ENCODE assay signal across 8 mouse cellular contexts in the genomic region with DNA sequence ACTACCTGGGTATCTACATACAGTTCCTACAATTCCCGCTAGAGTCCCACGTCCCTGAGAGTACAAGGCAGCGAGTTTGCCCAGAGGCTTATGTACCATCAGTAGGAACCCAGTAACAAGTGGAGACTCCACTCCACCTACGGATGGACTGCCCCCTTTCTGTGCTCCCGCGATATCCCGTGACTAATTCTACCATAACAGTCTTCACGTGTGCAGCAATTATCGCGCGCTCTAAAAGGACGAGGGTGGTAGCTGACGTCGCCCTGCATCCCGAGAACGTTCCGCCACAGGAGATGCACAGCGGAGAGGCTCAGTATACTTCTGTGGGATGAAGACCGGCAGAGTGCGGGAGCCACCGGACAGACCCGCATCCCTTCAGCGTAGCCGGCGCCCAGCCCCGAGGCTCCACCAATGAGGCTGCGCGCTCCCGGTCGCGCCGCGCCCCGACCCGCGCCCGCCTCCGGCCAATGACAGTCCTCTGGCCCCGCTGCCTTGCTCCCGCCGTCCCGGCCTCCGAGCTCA. TPM values are rescaled to one million over a fixed set of nuclear protein-coding genes. Genes with fewer than 3 reads are reported as not detected.
DNase-seq lines count a peak whose midpoint lies in the region; ATAC-seq and TF ChIP-seq lines count a peak whose summit lies in the region.

No protein-coding gene starts in this region.

- no peaks in the 10 kb centered on the region for H3K27me3 ChIP-seq in kidney, adult 2 months (replicated peaks; ENCODE audit: control insufficient read depth, insufficient read depth, low read length)
- no peaks in the 10 kb centered on the region for H3K27me3 ChIP-seq in limb, embryonic 10.5 days (ENCODE audit: low read depth, poor library complexity, severe bottlenecking)
- H3K27me3 ChIP-seq in midbrain, embryonic 11.5 days (ENCODE audit: control insufficient read depth, insufficient read depth, low read length) = no peaks in the 10 kb centered on the region

- H3K9ac ChIP-seq in midbrain, embryonic 11.5 days (ENCODE audit: low read length) = peak overlapping the region; percentile 93

- no peak overlapping the region for H3K27ac ChIP-seq in kidney, adult 2 months (ENCODE audit: insufficient read depth, low read depth, low read length)
- H3K27ac ChIP-seq in limb, embryonic 10.5 days = peak overlapping the region; percentile 95
- peak overlapping the region; percentile 80 for H3K27ac ChIP-seq in midbrain, embryonic 11.5 days (ENCODE audit: low read depth, low read length)

- TF ChIP-seq POLR2A in kidney, adult 2 months (IDR thresholded peaks at IDR 0.05; ENCODE audit: low read depth, low read length) = no peak

- under 1% methylated on average over 43 of the region's 43 CpGs for WGBS in kidney, adult 2 months
- under 1% methylated on average over 43 of the region's 43 CpGs for WGBS in limb, embryonic 10.5 days
- under 1% methylated on average over 43 of the region's 43 CpGs for WGBS in midbrain, embryonic 11.5 days

- no peak; the same call in 1 of the 2 replicates for TF ChIP-seq CTCF in kidney, adult 2 months (conservative IDR thresholded peaks at IDR 0.05; ENCODE audit: insufficient read depth, insufficient read length, low read depth, low read length)

- DNase-seq in B cell, adult 2 months = peak; percentile 1
- peak; percentile 47 for DNase-seq in brain, embryonic 18.5 days (ENCODE audit: low read depth, low spot score)
- peak; percentile 3 for DNase-seq in heart, adult 8-10 months (ENCODE audit: low spot score)
- DNase-seq in kidney, adult 2 months = peak; percentile 27
- DNase-seq in limb, embryonic 10.5 days (ENCODE audit: low spot score) = no peak
- no peak for DNase-seq in midbrain, embryonic 11.5 days (ENCODE audit: low spot score, missing footprints)
- peak; percentile 2 to 6 for DNase-seq in spleen, postnatal 36 days (ENCODE audit: low spot score in 2 of 2)

- H3K36me3 ChIP-seq in kidney, adult 2 months (ENCODE audit: control insufficient read depth, insufficient read depth, low read length) = no peaks in the 10 kb centered on the region
- no peaks in the 10 kb centered on the region for H3K36me3 ChIP-seq in limb, embryonic 10.5 days
- no peaks in the 10 kb centered on the region for H3K36me3 ChIP-seq in midbrain, embryonic 11.5 days (ENCODE audit: control insufficient read depth, insufficient read depth, low read length)

- H3K4me1 ChIP-seq in kidney, adult 2 months (ENCODE audit: control insufficient read depth, insufficient read depth, low read length) = no peaks in the 10 kb centered on the region
- 0 out of 2 replicates have a peak, but pooled peaks cover 3% of the 10 kb centered on the region for H3K4me1 ChIP-seq in limb, embryonic 10.5 days
- 0 out of 2 replicates have a peak, but pooled peaks cover 3% of the 10 kb centered on the region for H3K4me1 ChIP-seq in midbrain, embryonic 11.5 days (ENCODE audit: control insufficient read depth, insufficient read depth, low read length)

- H3K4me2 ChIP-seq in midbrain, embryonic 11.5 days = peak overlapping the region; percentile 63

- ATAC-seq in erythroblast, adult 5-6 weeks (replicated peaks; ENCODE audit: low FRiP score, poor library complexity, severe bottlenecking) = peak; percentile 81
- ATAC-seq in midbrain, embryonic 11.5 days (ENCODE audit: low FRiP score) = peak; percentile 94

- no peaks in the 10 kb centered on the region for H3K9me3 ChIP-seq in limb, embryonic 10.5 days (replicated peaks)
- no peaks in the 10 kb centered on the region for H3K9me3 ChIP-seq in midbrain, embryonic 11.5 days (ENCODE audit: control insufficient read depth, low read length)

- H3K4me3 ChIP-seq in kidney, adult 2 months (ENCODE audit: insufficient read depth, low read depth, low read length) = peak overlapping the region; percentile 61
- peak overlapping the region; percentile 95 for H3K4me3 ChIP-seq in limb, embryonic 10.5 days
- peak overlapping the region; percentile 88 for H3K4me3 ChIP-seq in midbrain, embryonic 11.5 days (ENCODE audit: low read depth, low read length)

RNA-seq across cellular contexts. Expression of a gene that starts 0.6 kb away (rescaled TPM):
- 7.1 TPM in 1 of 2 replicates, not detected in the other for total RNA-seq in erythroblast, adult 5-6 weeks (2015; ENCODE audit: low replicate concordance)
- total RNA-seq in erythroblast, adult 5-6 weeks (2017; ENCODE audit: low replicate concordance) = 1.5 and 2.4 TPM in 2 replicates
- under 1 TPM; 0.19 to 0.66 (median 0.36) TPM for total RNA-seq in heart, adult 8-10 months (2022)
- 0.42 and 0.45 TPM in 2 replicates for polyA plus RNA-seq in kidney, adult 2 months (2012; rRNA removed)
- 7.8 and 8.6 TPM in 2 replicates for polyA plus RNA-seq in limb, embryonic 10.5 days (2016; fragmentation: Nextera tagmentation; extraction: Ambion mirVana)
- polyA plus RNA-seq in midbrain, embryonic 11.5 days (2014; fragmentation: Nextera tagmentation; extraction: Ambion mirVana) = 12.3 and 14.8 TPM in 2 replicates

Comparison
In these comparisons a context has a peak if more than half of its experiments do, and no peak if none do; other contexts are left out.
1. DNase-seq: peak in B cell, adult 2 months (2 of 2), brain, embryonic 18.5 days (single experiment), heart, adult 8-10 months (single experiment), kidney, adult 2 months (single experiment) and spleen, postnatal 36 days (2 of 2); none in limb, embryonic 10.5 days (single experiment) and midbrain, embryonic 11.5 days (single experiment).
2. Peak in every context shown above with its lines, with median percentiles within 50 percentile points of each other: H3K4me3 ChIP-seq.